Mouse (Mus musculus): ENCODE measurements at regions not wholly inside any gene's neighbourhood (a gene's known extent, or its start where the extent isn't known, plus 50 kb on each side); places are given as distances from the start of the nearest gene placed in this dataset.

GRCm38 (mm10) chr6:53221668-53222005 is 65.4 kb upstream of the Creb5 start:
- TF ChIP-seq CTCF (IDR thresholded peaks at IDR 0.05; ENCODE audit: low read depth) = no peak
- no peak for TF ChIP-seq EP300 (optimal IDR thresholded peaks at IDR 0.05)
